Mouse (Mus musculus) heart, adult 2 months (tissue): ENCODE results near the gene Nkiras2. TPM values are rescaled to one million over a fixed set of nuclear protein-coding genes. Genes with fewer than 3 reads are reported as not detected.
"Not testable (repeated sequence)": the region's sequence is repeated elsewhere in the genome, so short reads cannot be mapped to it uniquely, and the experiment has no call there.

Experiments used
- DNase-seq, 2 experiments: peaks; one replicate each; pipeline ENCODE4 v3.0.0; 2021
- H3K27ac ChIP-seq: fragments of 200-600 bp; 2 replicates; pipeline ENCODE4 v1.8.1; 2022
- H3K27me3 ChIP-seq: fragments of 200-500 bp; 2 replicates; pipeline ENCODE4 v1.6.1; 2012; ENCODE audit warnings: mild to moderate bottlenecking, low read length, inconsistent platforms, mixed read lengths; ENCODE audit not compliant: control insufficient read depth, insufficient read depth
- H3K36me3 ChIP-seq: fragments of 200-500 bp; 2 replicates; pipeline ENCODE4 v1.6.1; 2012; ENCODE audit warnings: low read length, inconsistent platforms; ENCODE audit not compliant: control insufficient read depth, insufficient read depth
- H3K4me1 ChIP-seq: fragments of 200-500 bp; 2 replicates; pipeline ENCODE4 v1.6.1; 2011; ENCODE audit warnings: low read length; ENCODE audit not compliant: control insufficient read depth, insufficient read depth
- H3K4me3 ChIP-seq: fragments of 200-600 bp; 2 replicates; pipeline ENCODE4 v1.8.1; 2022
- H3K79me2 ChIP-seq: fragments of 200-500 bp; replicated peaks from 2 replicates; pipeline ENCODE4 v1.6.1; 2012; ENCODE audit warnings: mild to moderate bottlenecking, inconsistent platforms, low read length, moderate library complexity, mixed read lengths; ENCODE audit not compliant: control insufficient read depth, insufficient read depth
- H3K9ac ChIP-seq: fragments of 200-500 bp; 2 replicates; pipeline ENCODE4 v1.6.1; 2012; ENCODE audit warnings: low read depth, mild to moderate bottlenecking, control low read depth, inconsistent platforms, low read length, mixed read lengths
- CTCF ChIP-seq: fragments of 200-600 bp; IDR thresholded peaks from 2 replicates; pipeline ENCODE4 v1.8.1; 2022; ENCODE audit warnings: antibody characterized with exemption, mild to moderate bottlenecking, moderate library complexity
- EP300 ChIP-seq: fragments of 200-500 bp; IDR thresholded peaks from 2 replicates; pipeline ENCODE4 v1.6.1; 2011; ENCODE audit warnings: low read depth, low read length, control low read depth; ENCODE audit not compliant: insufficient read depth
- POLR2A ChIP-seq: fragments of 200-500 bp; IDR thresholded peaks from 2 replicates; pipeline ENCODE4 v1.6.1; 2011; ENCODE audit warnings: mild to moderate bottlenecking, low read depth, low read length, control low read depth; ENCODE audit not compliant: insufficient read depth
- WGBS: fragments of 180-500 bp; shearing (Covaris S2); methylation state at CpG from one replicate; pipeline ENCODE4 v1.1.7; 2018; 5-methylcytosine and 5-hydroxymethylcytosine counted together
- intact Hi-C: fragments of 180-260 bp; cut with DNase I; formaldehyde crosslinking; loops from one replicate; pipeline ENCODE4 v1.15.1; 2025
- polyA plus RNA-seq: library from polyadenylated mRNA; depleted of rRNA; stranded (reverse); fragments of >200 nt; gene quantifications from 2 replicates; pipeline ENCODE4 v1.2.3, GENCODE M21; 2012
- total RNA-seq, 2 experiments: library from RNA; stranded (reverse); gene quantifications; 2 replicates each; pipeline ENCODE4 v1.2.3; 2021

Gene Nkiras2
- total and polyA plus RNA-seq, 3 experiments, result 49.5 to 91.2 (median 50.3) TPM

- DNase-seq, result no peak
- H3K27ac ChIP-seq, result no peak overlapping the region
- no peak overlapping the region for H3K9ac ChIP-seq
- intact Hi-C loops, result no loop called here
- no peaks in the 10 kb centered on the region for H3K36me3 ChIP-seq
- H3K4me3 ChIP-seq, result no peak overlapping the region
- TF ChIP-seq CTCF (no peak), EP300 (no peak), POLR2A (no peak)
- H3K27me3 ChIP-seq, result no peaks in the 10 kb centered on the region
- 87% methylated on average over 13 of the region's 13 CpGs for WGBS
- peaks cover 1% of the 10 kb centered on the region; the same call in 1 of the 2 replicates for H3K4me1 ChIP-seq
- no peaks in the 10 kb centered on the region for H3K79me2 ChIP-seq
Measured at GRCm38 (mm10) chr11:100580275-100580674, 38.8 kb upstream of the Nkiras2 start.

DNA sequence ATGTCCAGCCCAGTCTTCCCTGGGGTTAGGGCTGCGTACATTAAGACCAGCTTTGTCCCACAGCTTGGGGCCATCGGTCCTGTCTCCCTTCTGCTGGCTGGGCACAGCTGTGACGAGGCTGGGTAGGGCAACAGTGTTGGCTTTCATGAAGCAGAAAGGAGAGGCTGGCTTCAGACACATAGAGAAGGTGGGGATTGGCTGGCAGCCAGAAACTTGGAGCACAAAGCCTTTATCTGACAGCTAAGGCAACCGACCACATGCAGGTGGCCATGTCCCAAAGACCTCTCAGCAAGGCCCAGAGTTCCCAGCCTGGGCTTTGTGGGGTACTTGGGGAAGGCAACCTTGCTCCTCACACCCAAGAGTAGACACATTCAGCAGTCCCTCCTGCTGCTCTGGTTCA lies 37.3 kb upstream of the Nkiras2 start:
- TF ChIP-seq POLR2A, result no peak
- TF ChIP-seq CTCF, result no peak
- no peak for TF ChIP-seq EP300
- Histone ChIP-seq H3K9ac (no peak overlapping the region), H3K27me3 (no peaks in the 10 kb centered on the region), H3K4me3 (no peak overlapping the region), H3K36me3 (no peaks in the 10 kb centered on the region), H3K27ac (no peak overlapping the region), H3K4me1 (peaks cover 1% of the 10 kb centered on the region; the same call in 1 of the 2 replicates), H3K79me2 (no peaks in the 10 kb centered on the region)
- peak; percentile 47 to 60 for DNase-seq
- intact Hi-C loops, result no loop called here
- WGBS, result 46% methylated on average over 4 of the region's 4 CpGs

GRCm38 (mm10) chr11:100582413-100582812 lies 36.6 kb upstream of the Nkiras2 start:
- H3K4me3 ChIP-seq, H3K36me3 ChIP-seq, H3K9ac ChIP-seq, H3K27me3 ChIP-seq, H3K79me2 ChIP-seq, intact Hi-C loops, H3K27ac ChIP-seq, H3K4me1 ChIP-seq, DNase-seq: not testable (repeated sequence)
- WGBS, result 90% methylated on average over 1 of the region's 1 CpGs

- peaks cover 1% of the 10 kb centered on the region; the same call in 1 of the 2 replicates for H3K4me1 ChIP-seq
- no peaks in the 10 kb centered on the region for H3K79me2 ChIP-seq
- H3K27me3 ChIP-seq, result no peaks in the 10 kb centered on the region
- H3K27ac ChIP-seq, result no peak overlapping the region
- TF ChIP-seq CTCF, result no peak
- TF ChIP-seq EP300, result no peak
- no peak for TF ChIP-seq POLR2A
- no peak overlapping the region for H3K9ac ChIP-seq
- no peak overlapping the region for H3K4me3 ChIP-seq
- no peak for DNase-seq
- H3K36me3 ChIP-seq, result no peaks in the 10 kb centered on the region
- intact Hi-C loops, result no loop called here
- WGBS, result 78% methylated on average over 2 of the region's 2 CpGs
Measured at GRCm38 (mm10) chr11:100582836-100583235, 36.2 kb upstream of the Nkiras2 start.

GRCm38 (mm10) chr11:100584561-100584961 lies 34.5 kb upstream of the Nkiras2 start:
- Histone ChIP-seq H3K36me3 (peaks cover 2% of the 10 kb centered on the region; the same call in 1 of the 2 replicates), H3K27ac (no peak overlapping the region)
- WGBS, result 82% methylated on average over 7 of the region's 7 CpGs

GRCm38 (mm10) chr11:100585148-100585547 lies 33.9 kb upstream of the Nkiras2 start:
- TF ChIP-seq CTCF (no peak), EP300 (no peak), POLR2A (no peak)
- Histone ChIP-seq H3K27ac (no peak overlapping the region), H3K27me3 (no peaks in the 10 kb centered on the region), H3K9ac (no peak overlapping the region), H3K4me1 (peaks cover 1% of the 10 kb centered on the region; the same call in 1 of the 2 replicates), H3K4me3 (no peak overlapping the region), H3K36me3 (peaks cover 2% of the 10 kb centered on the region; the same call in 1 of the 2 replicates), H3K79me2 (no peaks in the 10 kb centered on the region)
- 83% methylated on average over 3 of the region's 3 CpGs for WGBS
- intact Hi-C loops, result no loop called here
- no peak for DNase-seq

More at GRCm38 (mm10) chr11:100584561-100584961, 34.5 kb upstream of the Nkiras2 start:
- no peak for DNase-seq
- TF ChIP-seq POLR2A (no peak), EP300 (no peak), CTCF (no peak)
- Histone ChIP-seq H3K9ac (no peak overlapping the region), H3K4me3 (no peak overlapping the region), H3K4me1 (peaks cover 1% of the 10 kb centered on the region; the same call in 1 of the 2 replicates), H3K79me2 (no peaks in the 10 kb centered on the region), H3K27me3 (no peaks in the 10 kb centered on the region)
- intact Hi-C loops, result no loop called here
